ENCODE assay signal across 22 mouse cellular contexts in genomic region chr17:31962281-31962680, GRCm38 (mm10).
DNase-seq lines count a peak whose midpoint lies in the region; ATAC-seq lines count a peak whose summit lies in the region.
"Had no signal": no experiment of that assay in that cellular context is flagged by ENCODE, and none has a peak within 500 bp of the region (broad histone marks: within the 10 kb centered on the region; RNA-seq: fewer than 3 reads in every experiment).

No protein-coding gene starts in this region.

- ATAC-seq in intestine, embryonic 15.5 days: peak; percentile 59; the same call in 1 of the 2 replicates
- no peak for ATAC-seq in cerebellum, adult (ENCODE audit: insufficient number of reproducible peaks, low FRiP score, low TSS enrichment)
- ATAC-seq: CD4-positive, CD25-positive, alpha-beta regulatory T cell, adult 4 months; forebrain, embryonic 14.5 days; forebrain, postnatal 0 days; inflammation-experienced regulatory T-cells, adult 6 months had no signal

- H3K27me3 ChIP-seq in intestine, embryonic 15.5 days (replicated peaks): no peaks in the 10 kb centered on the region
- H3K27me3 ChIP-seq: heart, embryonic 12.5 days; heart, embryonic 15.5 days had no signal

- peak; percentile 83 for DNase-seq in heart, adult 11 months
- no peak for DNase-seq in heart, adult 9 months (ENCODE audit: low spot score in 2 of 2)
- DNase-seq in fat pad, adult 2 months (ENCODE audit: extremely low read depth, low read depth, low spot score): peak; percentile 61
- no peak for DNase-seq in urinary bladder, postnatal 14 days (ENCODE audit: low spot score)
- DNase-seq: adrenal gland, postnatal 10 days; cerebellum, adult 18-20 months; cerebellum, adult 9-10 months; cerebellum, postnatal 14 days; forebrain, postnatal 0 days; heart, adult 2 months; heart, postnatal 10 days; heart, postnatal 4 days; kidney, adult 18-20 months had no signal

- H3K4me3 ChIP-seq in intestine, embryonic 15.5 days (replicated peaks): no peak overlapping the region
- H3K4me3 ChIP-seq: heart, adult 2 months; heart, embryonic 12.5 days; heart, embryonic 15.5 days had no signal

- 0 out of 2 replicates have a peak, but pooled peaks cover 2% of the 10 kb centered on the region for H3K4me1 ChIP-seq in intestine, embryonic 15.5 days (replicated peaks)

- no peaks in the 10 kb centered on the region for H3K9me3 ChIP-seq in intestine, embryonic 15.5 days
- H3K9me3 ChIP-seq: heart, embryonic 12.5 days; heart, embryonic 15.5 days had no signal

- no peak overlapping the region for H3K27ac ChIP-seq in intestine, embryonic 15.5 days
- H3K27ac ChIP-seq: heart, adult 2 months; heart, embryonic 15.5 days; hindbrain, embryonic 14.5 days; hindbrain, postnatal 0 days had no signal

- no peaks in the 10 kb centered on the region for H3K36me3 ChIP-seq in intestine, embryonic 15.5 days
- H3K36me3 ChIP-seq: heart, embryonic 12.5 days; heart, embryonic 15.5 days had no signal

- H3K9ac ChIP-seq in intestine, embryonic 15.5 days: no peak overlapping the region
- H3K9ac ChIP-seq: forebrain, postnatal 0 days; heart, embryonic 12.5 days; heart, embryonic 15.5 days; hindbrain, embryonic 14.5 days had no signal

- WGBS in intestine, embryonic 15.5 days: 73% methylated on average over 5 of the region's 5 CpGs

- no peak overlapping the region for H3K4me2 ChIP-seq in intestine, embryonic 15.5 days (replicated peaks)
- H3K4me2 ChIP-seq: heart, embryonic 12.5 days; heart, embryonic 15.5 days; hindbrain, embryonic 14.5 days had no signal

Comparison
In these comparisons a context has a peak if more than half of its experiments do, and no peak if none do; other contexts are left out.
1. DNase-seq: peak in heart, adult 11 months (single experiment) and fat pad, adult 2 months (single experiment); none in heart, adult 9 months (0 of 2) and urinary bladder, postnatal 14 days (single experiment).